Mouse (Mus musculus) embryonic fibroblast, embryonic 13.5 days (primary cell): Measurements from ENCODE around the gene Adamts1. TPM values are rescaled to one million over a fixed set of nuclear protein-coding genes. Genes with fewer than 3 reads are reported as not detected.

ENCODE experiments used
- H3K27ac ChIP-seq: 2 replicates; pipeline ENCODE4 v1.5.1; 2012; ENCODE audit warnings: low read length, control low read depth, inconsistent platforms; ENCODE audit not compliant: insufficient read depth
- H3K4me1 ChIP-seq: 2 replicates; pipeline ENCODE4 v1.6.1; 2011; ENCODE audit warnings: low read length; ENCODE audit not compliant: control insufficient read depth, insufficient read depth
- H3K4me3 ChIP-seq: 2 replicates; pipeline ENCODE4 v1.5.1; 2011; ENCODE audit warnings: mild to moderate bottlenecking, control low read depth, low read length; ENCODE audit not compliant: insufficient read depth
- CTCF ChIP-seq: IDR thresholded peaks from 2 replicates; pipeline ENCODE4 v1.5.1; 2011; ENCODE audit warnings: mild to moderate bottlenecking, control low read depth, low read length, moderate library complexity, borderline replicate concordance; ENCODE audit not compliant: insufficient read depth
- POLR2A ChIP-seq: IDR thresholded peaks from 2 replicates; pipeline ENCODE4 v1.6.1; 2011; ENCODE audit warnings: low read depth, mild to moderate bottlenecking, control low read depth, low read length, moderate library complexity
- polyA plus RNA-seq: library from polyadenylated mRNA; stranded (reverse); fragments of >200 nt; gene quantifications from 2 replicates; pipeline ENCODE4 v1.2.4, GENCODE M21; 2011; ENCODE audit warnings: low read depth; ENCODE audit not compliant: missing spikeins, insufficient read length

Gene Adamts1
- polyA plus RNA-seq, 1 experiment = 68.9 TPM

DNA sequence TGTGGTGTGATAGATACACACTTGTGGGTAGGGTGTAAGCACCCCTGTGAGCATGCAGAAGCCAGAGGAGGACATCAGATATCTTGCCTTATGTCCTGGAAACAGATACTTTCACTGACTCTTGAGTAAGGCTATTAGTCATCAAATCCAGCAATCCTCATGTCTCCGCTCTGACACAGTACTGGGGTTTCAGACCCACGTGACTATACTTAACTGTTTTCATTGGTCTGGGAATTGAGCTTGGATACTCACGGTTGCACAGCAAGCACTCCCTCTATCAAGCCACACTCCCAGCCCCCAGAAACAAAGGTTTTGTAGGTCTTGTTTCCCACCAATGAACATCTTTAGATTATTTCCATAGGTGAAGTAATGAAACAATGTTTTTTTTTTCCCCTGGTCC is 56.5 kb downstream of the Adamts1 start:
- H3K27ac ChIP-seq = no peak overlapping the region
- no peak overlapping the region for H3K4me3 ChIP-seq
- H3K4me1 ChIP-seq = no peaks in the 10 kb centered on the region
- TF ChIP-seq POLR2A = no peak
- TF ChIP-seq CTCF = no peak

Other genes with a start within 250 kb of the Adamts1 start
- gene Cyyr1, start 249.7 kb downstream of the Adamts1 start, polyA plus RNA-seq = 0.68 and 0.70 TPM in 2 replicates
- 18.3 and 27.7 TPM in 2 replicates for gene Adamts5, start 98.7 kb upstream of the Adamts1 start, polyA plus RNA-seq